Mouse (Mus musculus) kidney, postnatal 14 days (tissue): ENCODE measurements around the gene Smtn.

Source experiments
- DNase-seq: peaks from one replicate; pipeline ENCODE4 v3.0.0; 2022; ENCODE audit warnings: mixed read lengths

Smtn gene

GRCm38 (mm10) chr11:3526207-3526606, 14.2 kb downstream of the Smtn start:
- no peak for DNase-seq

- DNase-seq: no peak
Measured at GRCm38 (mm10) chr11:3525560-3525959, 14.9 kb downstream of the Smtn start.

GRCm38 (mm10) chr11:3523840-3524582, 16.4 kb downstream of the Smtn start:
- no peak for DNase-seq

GRCm38 (mm10) chr11:3522285-3523000, 18.0 kb downstream of the Smtn start:
- no peak for DNase-seq

GRCm38 (mm10) chr11:3521339-3522224, 18.8 kb downstream of the Smtn start:
- no peak for DNase-seq

- no peak for DNase-seq
Measured at GRCm38 (mm10) chr11:3520919-3521318, 19.5 kb downstream of the Smtn start.

- no peak for DNase-seq
Measured at GRCm38 (mm10) chr11:3519756-3520398, 20.5 kb downstream of the Smtn start.

- DNase-seq: no peak
Measured at GRCm38 (mm10) chr11:3519051-3519726, 21.2 kb downstream of the Smtn start.

- no peak for DNase-seq
Measured at GRCm38 (mm10) chr11:3517846-3518732, 22.3 kb downstream of the Smtn start.

- DNase-seq: peak; percentile 72
Measured at GRCm38 (mm10) chr11:3516859-3517845, 23.3 kb downstream of the Smtn start.

GRCm38 (mm10) chr11:3516121-3516520, 24.3 kb downstream of the Smtn start:
- no peak for DNase-seq

GRCm38 (mm10) chr11:3515637-3516036, 24.8 kb downstream of the Smtn start:
- DNase-seq: no peak

GRCm38 (mm10) chr11:3515216-3515615, 25.2 kb downstream of the Smtn start:
- no peak for DNase-seq

- DNase-seq: peak; percentile 93
Measured at GRCm38 (mm10) chr11:3514529-3515054, 25.8 kb downstream of the Smtn start, which contains the start of gene Selenom. Gene Selenom, plus strand, starts transcription at chr11:3514684.

- DNase-seq: no peak
Measured at GRCm38 (mm10) chr11:3513291-3513690, 27.1 kb downstream of the Smtn start.

- no peak for DNase-seq
Measured at GRCm38 (mm10) chr11:3510321-3510720, 30.1 kb downstream of the Smtn start.

- peak; percentile 52 for DNase-seq
Measured at GRCm38 (mm10) chr11:3509181-3510085, 31.0 kb downstream of the Smtn start.

GRCm38 (mm10) chr11:3508226-3508625, 32.2 kb downstream of the Smtn start:
- no peak for DNase-seq
